Mouse (Mus musculus): ENCODE data around the gene Aftph. TPM values are rescaled to one million over a fixed set of nuclear protein-coding genes. Genes with fewer than 3 reads are reported as not detected.
A peak's percentile ranks its signal among the peaks of the same experiment; 100 is the strongest.
"Not testable (repeated sequence)": the region's sequence is repeated elsewhere in the genome, so short reads cannot be mapped to it uniquely, and the experiment has no call there.

The Aftph gene
- polyA plus RNA-seq, 1 experiment from 2014 or later: 58.9 TPM

- POLR2A ChIA-PET: no interaction called here
- CTCF ChIA-PET: no interaction called here
- no peak for DNase-seq (ENCODE audit: low read depth, low spot score)
- ATAC-seq: no peak
- no peak for TF ChIP-seq CTCF (IDR thresholded peaks at IDR 0.05)
- in situ Hi-C loops (cut with MboI; ENCODE audit: low pct_unique_long_range_greater_than_20kb): loop anchor here (25.0 kb wide), 1 partner anchor 684 kb away; no protein-coding TSS in a partner anchor
- peaks cover 5% of the 10 kb centered on the region for H3K27me3 ChIP-seq
Measured at GRCm38 (mm10) chr11:20778298-20778697, 36.9 kb upstream of the Aftph start.

GRCm38 (mm10) chr11:20776668-20777067, 35.3 kb upstream of the Aftph start:
- POLR2A ChIA-PET: no interaction called here
- CTCF ChIA-PET: no interaction called here
- TF ChIP-seq CTCF (IDR thresholded peaks at IDR 0.05): no peak
- no peak for DNase-seq (ENCODE audit: low read depth, low spot score)
- ATAC-seq: no peak
- H3K27me3 ChIP-seq: peaks cover 5% of the 10 kb centered on the region
- in situ Hi-C loops (cut with MboI; ENCODE audit: low pct_unique_long_range_greater_than_20kb): loop anchor here (25.0 kb wide), 1 partner anchor 686 kb away; no protein-coding TSS in a partner anchor

GRCm38 (mm10) chr11:20772642-20773041, 31.3 kb upstream of the Aftph start:
- POLR2A ChIA-PET: no interaction called here
- in situ Hi-C loops (cut with MboI; ENCODE audit: low pct_unique_long_range_greater_than_20kb): no loop called here
- no peak for ATAC-seq

GRCm38 (mm10) chr11:20771827-20772226, 30.4 kb upstream of the Aftph start:
- CTCF ChIA-PET; POLR2A ChIA-PET; H3K27me3 ChIP-seq; ATAC-seq; in situ Hi-C loops (cut with MboI; ENCODE audit: low pct_unique_long_range_greater_than_20kb); DNase-seq (ENCODE audit: low read depth, low spot score): not testable (repeated sequence)

More at GRCm38 (mm10) chr11:20772642-20773041, 31.3 kb upstream of the Aftph start:
- H3K27me3 ChIP-seq: no peaks in the 10 kb centered on the region
- DNase-seq (ENCODE audit: low read depth, low spot score): no peak
- no peak for TF ChIP-seq CTCF (IDR thresholded peaks at IDR 0.05)
- CTCF ChIA-PET: no interaction called here

- CTCF ChIA-PET; POLR2A ChIA-PET; H3K27me3 ChIP-seq; ATAC-seq; DNase-seq (ENCODE audit: low read depth, low spot score); in situ Hi-C loops (cut with MboI; ENCODE audit: low pct_unique_long_range_greater_than_20kb): not testable (repeated sequence)
Measured at GRCm38 (mm10) chr11:20761984-20762383, 20.6 kb upstream of the Aftph start.

- DNase-seq (ENCODE audit: low read depth, low spot score) (no peak), ATAC-seq (no peak)
- peaks cover 28% of the 10 kb centered on the region for H3K27me3 ChIP-seq
- CTCF ChIA-PET: no interaction called here
- in situ Hi-C loops (cut with MboI; ENCODE audit: low pct_unique_long_range_greater_than_20kb): no loop called here
- POLR2A ChIA-PET: no interaction called here
- TF ChIP-seq CTCF (IDR thresholded peaks at IDR 0.05): no peak
Measured at GRCm38 (mm10) chr11:20750573-20750972, 9.2 kb upstream of the Aftph start.

GRCm38 (mm10) chr11:20743353-20743752, 2.0 kb upstream of the Aftph start:
- POLR2A ChIA-PET: no interaction called here

GRCm38 (mm10) chr11:20742361-20742897, 1.0 kb upstream of the Aftph start:
- ATAC-seq (no peak), DNase-seq (ENCODE audit: low read depth, low spot score) (no peak)
- in situ Hi-C loops (cut with MboI; ENCODE audit: low pct_unique_long_range_greater_than_20kb): no loop called here
- peak; percentile 54 for TF ChIP-seq CTCF (IDR thresholded peaks at IDR 0.05)
- no peaks in the 10 kb centered on the region for H3K27me3 ChIP-seq
- ChIA-PET POLR2A (interaction anchor here (1.1 to 1.4 kb wide), 2 partner anchors 40 to 171 kb away, joined by 3 to 4 read pairs; no protein-coding TSS in a partner anchor), CTCF (interaction anchor here (0.7 to 1.7 kb wide), 6 partner anchors 28 to 297 kb away, joined by 3 to 4 read pairs (median 4); no protein-coding TSS in a partner anchor)

More at GRCm38 (mm10) chr11:20743353-20743752, 2.0 kb upstream of the Aftph start:
- ATAC-seq (no peak), DNase-seq (ENCODE audit: low read depth, low spot score) (no peak)
- H3K27me3 ChIP-seq: no peaks in the 10 kb centered on the region
- in situ Hi-C loops (cut with MboI; ENCODE audit: low pct_unique_long_range_greater_than_20kb): no loop called here
- no peak for TF ChIP-seq CTCF (IDR thresholded peaks at IDR 0.05)
- CTCF ChIA-PET: interaction anchor here (1.7 kb wide), 1 partner anchor 29 kb away, joined by 4 read pairs; no protein-coding TSS in a partner anchor

GRCm38 (mm10) chr11:20740481-20741200, 748 bp downstream of the Aftph start:
- no peak for TF ChIP-seq CTCF (IDR thresholded peaks at IDR 0.05)
- ChIA-PET POLR2A (interaction anchor here (0.9 to 1.5 kb wide), 3 partner anchors 9 to 172 kb away, joined by 3 to 4 read pairs (median 3); no protein-coding TSS in a partner anchor), CTCF (no interaction called here)
- DNase-seq (ENCODE audit: low read depth, low spot score): no peak
- ATAC-seq: peak; percentile 33
- in situ Hi-C loops (cut with MboI; ENCODE audit: low pct_unique_long_range_greater_than_20kb): no loop called here
- H3K27me3 ChIP-seq: no peaks in the 10 kb centered on the region

GRCm38 (mm10) chr11:20734066-20734465, 7.3 kb downstream of the Aftph start:
- no peak for ATAC-seq
- TF ChIP-seq CTCF (IDR thresholded peaks at IDR 0.05): no peak
- ChIA-PET POLR2A (interaction anchor here (0.6 kb wide), 1 partner anchor 125 kb away, joined by 3 read pairs; no protein-coding TSS in a partner anchor), CTCF (no interaction called here)
- DNase-seq (ENCODE audit: low read depth, low spot score): no peak
- H3K27me3 ChIP-seq: no peaks in the 10 kb centered on the region
- in situ Hi-C loops (cut with MboI; ENCODE audit: low pct_unique_long_range_greater_than_20kb): no loop called here

GRCm38 (mm10) chr11:20733486-20734030, 7.8 kb downstream of the Aftph start:
- CTCF ChIA-PET: no interaction called here
- in situ Hi-C loops (cut with MboI; ENCODE audit: low pct_unique_long_range_greater_than_20kb): no loop called here
- H3K27me3 ChIP-seq: no peaks in the 10 kb centered on the region
- POLR2A ChIA-PET: no interaction called here
- DNase-seq (ENCODE audit: low read depth, low spot score) (no peak), ATAC-seq (no peak)
- TF ChIP-seq CTCF (IDR thresholded peaks at IDR 0.05): no peak

All from Patski (cell line).